Mouse (Mus musculus): ENCODE results near the gene Zbtb24. TPM values are rescaled to one million over a fixed set of nuclear protein-coding genes. Genes with fewer than 3 reads are reported as not detected.

Zbtb24 gene
- total RNA-seq, 1 experiment = 11.9 TPM

GRCm38 (mm10) chr10:41470693-41471092 lies 20.5 kb downstream of the Zbtb24 start:
- TF ChIP-seq CHD2 (IDR thresholded peaks at IDR 0.05; ENCODE audit: low read depth, low read length) (no peak), ZC3H11A (IDR thresholded peaks at IDR 0.05; ENCODE audit: borderline replicate concordance, low read depth, low read length) (no peak), MAFK (IDR thresholded peaks at IDR 0.05; ENCODE audit: insufficient read depth, low read depth, low read length) (no peak), HCFC1 (IDR thresholded peaks at IDR 0.05; ENCODE audit: borderline replicate concordance, insufficient read depth, low read length) (no peak), ZNF384 (IDR thresholded peaks at IDR 0.05; ENCODE audit: low read depth, low read length) (no peak)
- no peaks in the 10 kb centered on the region for H3K9me3 ChIP-seq (ENCODE audit: control insufficient read depth, insufficient read depth, low read depth, low read length)
- no peak overlapping the region for H3K27ac ChIP-seq (ENCODE audit: insufficient read depth, low read depth, low read length, poor library complexity, severe bottlenecking)
- H3K4me3 ChIP-seq (ENCODE audit: insufficient read depth in 1 of 2, low read depth in 1 of 2, low read length in 2 of 2, poor library complexity in 1 of 2, severe bottlenecking in 1 of 2) = no peak overlapping the region
- no peaks in the 10 kb centered on the region for H3K36me3 ChIP-seq (ENCODE audit: control insufficient read depth, insufficient read depth, low read length, poor library complexity, severe bottlenecking)
- H3K4me1 ChIP-seq (ENCODE audit: control insufficient read depth in 2 of 2, insufficient read depth in 2 of 2, low read length in 2 of 2, poor library complexity in 1 of 2) = peaks cover 17 to 20% of the 10 kb centered on the region in 2 experiments
- in situ Hi-C loops (cut with MboI; ENCODE audit: low sequenced_read_pairs in 2 of 2, unreplicated experiment in 2 of 2) = no loop called here
- H3K9ac ChIP-seq (ENCODE audit: insufficient read depth, low read depth, low read length, poor library complexity, severe bottlenecking) = no peak overlapping the region
- no peak for DNase-seq (ENCODE audit: low read depth, low spot score)

GRCm38 (mm10) chr10:41472534-41472933 lies 22.4 kb downstream of the Zbtb24 start:
- Histone ChIP-seq H3K9me3 (ENCODE audit: control insufficient read depth, insufficient read depth, low read depth, low read length) (no peaks in the 10 kb centered on the region), H3K4me3 (ENCODE audit: insufficient read depth in 1 of 2, low read depth in 1 of 2, low read length in 2 of 2, poor library complexity in 1 of 2, severe bottlenecking in 1 of 2) (no peak overlapping the region), H3K9ac (ENCODE audit: insufficient read depth, low read depth, low read length, poor library complexity, severe bottlenecking) (no peak overlapping the region), H3K36me3 (ENCODE audit: control insufficient read depth, insufficient read depth, low read length, poor library complexity, severe bottlenecking) (no peaks in the 10 kb centered on the region), H3K4me1 (ENCODE audit: control insufficient read depth in 2 of 2, insufficient read depth in 2 of 2, low read length in 2 of 2, poor library complexity in 1 of 2) (peaks cover 15 to 19% of the 10 kb centered on the region in 2 experiments), H3K27ac (ENCODE audit: insufficient read depth, low read depth, low read length, poor library complexity, severe bottlenecking) (peak overlapping the region; percentile 46; the same call in 1 of the 2 replicates)
- TF ChIP-seq MAFK (IDR thresholded peaks at IDR 0.05; ENCODE audit: insufficient read depth, low read depth, low read length) (no peak), ZNF384 (IDR thresholded peaks at IDR 0.05; ENCODE audit: low read depth, low read length) (no peak), CHD2 (IDR thresholded peaks at IDR 0.05; ENCODE audit: low read depth, low read length) (no peak), ZC3H11A (IDR thresholded peaks at IDR 0.05; ENCODE audit: borderline replicate concordance, low read depth, low read length) (no peak), HCFC1 (IDR thresholded peaks at IDR 0.05; ENCODE audit: borderline replicate concordance, insufficient read depth, low read length) (no peak)
- in situ Hi-C loops (cut with MboI; ENCODE audit: low sequenced_read_pairs in 2 of 2, unreplicated experiment in 2 of 2) = no loop called here
- DNase-seq (ENCODE audit: low read depth, low spot score) = no peak

GRCm38 (mm10) chr10:41472962-41473481 lies 22.8 kb downstream of the Zbtb24 start:
- peak overlapping the region; percentile 46; the same call in 1 of the 2 replicates for H3K27ac ChIP-seq (ENCODE audit: insufficient read depth, low read depth, low read length, poor library complexity, severe bottlenecking)
- no peak overlapping the region for H3K4me3 ChIP-seq (ENCODE audit: insufficient read depth in 1 of 2, low read depth in 1 of 2, low read length in 2 of 2, poor library complexity in 1 of 2, severe bottlenecking in 1 of 2)
- H3K4me1 ChIP-seq (ENCODE audit: control insufficient read depth in 2 of 2, insufficient read depth in 2 of 2, low read length in 2 of 2, poor library complexity in 1 of 2) = peaks cover 10 to 22% of the 10 kb centered on the region in 2 experiments
- no peaks in the 10 kb centered on the region for H3K36me3 ChIP-seq (ENCODE audit: control insufficient read depth, insufficient read depth, low read length, poor library complexity, severe bottlenecking)
- no peak for TF ChIP-seq CHD2 (IDR thresholded peaks at IDR 0.05; ENCODE audit: low read depth, low read length)
- TF ChIP-seq HCFC1 (IDR thresholded peaks at IDR 0.05; ENCODE audit: borderline replicate concordance, insufficient read depth, low read length) = no peak
- no peak for TF ChIP-seq ZC3H11A (IDR thresholded peaks at IDR 0.05; ENCODE audit: borderline replicate concordance, low read depth, low read length)
- TF ChIP-seq ZNF384 (IDR thresholded peaks at IDR 0.05; ENCODE audit: low read depth, low read length) = no peak
- no peak for TF ChIP-seq MAFK (IDR thresholded peaks at IDR 0.05; ENCODE audit: insufficient read depth, low read depth, low read length)
- H3K9me3 ChIP-seq (ENCODE audit: control insufficient read depth, insufficient read depth, low read depth, low read length) = no peaks in the 10 kb centered on the region
- no peak for DNase-seq (ENCODE audit: low read depth, low spot score)
- in situ Hi-C loops (cut with MboI; ENCODE audit: low sequenced_read_pairs in 2 of 2, unreplicated experiment in 2 of 2) = no loop called here
- H3K9ac ChIP-seq (ENCODE audit: insufficient read depth, low read depth, low read length, poor library complexity, severe bottlenecking) = no peak overlapping the region

- Histone ChIP-seq H3K9me3 (ENCODE audit: control insufficient read depth, insufficient read depth, low read depth, low read length) (no peaks in the 10 kb centered on the region), H3K36me3 (ENCODE audit: control insufficient read depth, insufficient read depth, low read length, poor library complexity, severe bottlenecking) (no peaks in the 10 kb centered on the region), H3K4me3 (ENCODE audit: insufficient read depth in 1 of 2, low read depth in 1 of 2, low read length in 2 of 2, poor library complexity in 1 of 2, severe bottlenecking in 1 of 2) (no peak overlapping the region), H3K4me1 (ENCODE audit: control insufficient read depth in 2 of 2, insufficient read depth in 2 of 2, low read length in 2 of 2, poor library complexity in 1 of 2) (peaks cover 8 to 24% of the 10 kb centered on the region in 2 experiments), H3K9ac (ENCODE audit: insufficient read depth, low read depth, low read length, poor library complexity, severe bottlenecking) (no peak overlapping the region), H3K27ac (ENCODE audit: insufficient read depth, low read depth, low read length, poor library complexity, severe bottlenecking) (no peak overlapping the region)
- TF ChIP-seq MAFK (IDR thresholded peaks at IDR 0.05; ENCODE audit: insufficient read depth, low read depth, low read length) = 0 out of 2 replicates have a peak, but pooled peaks have one; percentile 5
- TF ChIP-seq HCFC1 (IDR thresholded peaks at IDR 0.05; ENCODE audit: borderline replicate concordance, insufficient read depth, low read length) = no peak
- in situ Hi-C loops (cut with MboI; ENCODE audit: low sequenced_read_pairs in 2 of 2, unreplicated experiment in 2 of 2) = no loop called here
- no peak for DNase-seq (ENCODE audit: low read depth, low spot score)
Measured at GRCm38 (mm10) chr10:41473782-41474468, 23.7 kb downstream of the Zbtb24 start.
